Mouse (Mus musculus) spleen, postnatal 10 days (tissue): ENCODE measurements around the gene Gm20388.

Experiments
- DNase-seq, 2 experiments: peaks; one replicate each; pipeline ENCODE4 v3.0.0; 2021 to 2022; ENCODE audit warnings: low spot score in 2 of 2

The Gm20388 gene

GRCm38 (mm10) chr8:123758935-123759334, 3848.3 kb downstream of the Gm20388 start:
- no peak for DNase-seq

DNA sequence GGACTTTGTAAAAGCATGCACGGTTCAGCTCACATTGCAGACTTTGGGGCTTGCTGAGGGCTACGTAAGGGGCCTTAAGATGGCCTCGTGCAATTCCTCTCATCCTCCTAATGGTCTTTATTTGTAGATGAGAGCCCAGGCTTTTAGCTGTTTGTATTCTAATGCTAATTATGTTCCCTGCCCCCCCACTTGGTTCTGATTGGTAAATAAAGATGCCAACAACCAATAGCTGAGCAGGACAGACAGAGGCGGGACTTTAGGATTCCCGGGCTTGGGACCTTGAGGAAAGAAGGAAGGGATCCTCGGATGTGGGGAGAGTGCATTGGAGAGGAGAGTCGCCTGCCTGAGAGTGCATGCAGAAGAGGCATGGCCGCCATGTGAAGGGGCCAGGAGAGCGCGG, 3849.3 kb downstream of the Gm20388 start:
- no peak for DNase-seq

GRCm38 (mm10) chr8:123760579-123760978, 3849.9 kb downstream of the Gm20388 start:
- DNase-seq: no peak

DNA sequence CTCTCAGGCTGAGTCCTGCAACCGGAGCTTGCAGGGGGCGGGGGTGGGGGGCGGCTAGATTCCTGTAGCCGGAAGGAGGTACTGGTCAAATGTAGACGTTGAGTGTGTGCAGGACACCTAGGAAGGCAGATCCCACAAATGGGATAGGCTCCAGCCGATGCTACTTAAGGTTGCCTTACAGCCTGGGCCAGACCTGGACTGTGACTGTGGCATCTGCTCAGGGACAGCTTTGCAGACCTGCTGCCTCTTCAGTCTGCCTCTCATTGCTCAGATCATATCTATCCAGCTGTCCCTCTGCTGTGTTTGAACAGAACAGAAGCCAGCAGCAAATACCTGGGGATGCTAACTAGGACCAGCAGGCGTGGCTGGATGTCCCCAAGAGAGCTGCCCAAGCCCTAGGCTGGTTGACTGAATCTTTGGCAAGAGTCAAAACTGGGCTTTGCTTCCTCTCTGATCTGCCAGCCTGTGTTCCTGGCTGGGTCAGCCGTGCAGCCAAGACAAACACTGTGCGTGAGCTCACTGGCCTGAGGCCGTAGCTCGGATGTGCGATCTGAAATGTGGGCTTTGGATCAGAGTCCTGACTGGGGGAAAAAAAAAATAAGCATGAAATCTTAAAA, 3850.7 kb downstream of the Gm20388 start:
- no peak for DNase-seq

DNA sequence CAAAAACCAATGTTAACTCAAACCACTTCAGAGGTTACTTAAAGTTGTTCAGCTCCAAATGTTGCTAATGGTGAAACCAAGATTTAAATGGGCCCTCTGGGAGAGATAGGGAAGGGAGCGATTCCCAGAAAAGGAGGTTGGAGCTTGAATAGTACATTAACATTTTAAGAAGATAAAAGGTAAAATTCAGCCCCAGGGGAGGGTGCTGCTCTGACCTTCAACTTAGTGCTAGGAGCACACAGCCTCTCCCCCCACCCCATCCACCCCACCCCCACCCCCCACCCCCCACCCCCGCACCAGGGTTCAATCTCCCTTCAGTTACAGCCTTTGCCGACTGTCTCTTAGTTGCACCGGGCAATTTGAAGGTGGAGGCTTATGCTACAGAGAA, 3851.2 kb downstream of the Gm20388 start:
- DNase-seq: no peak

GRCm38 (mm10) chr8:123763355-123763754, 3852.7 kb downstream of the Gm20388 start:
- DNase-seq: no peak

- DNase-seq: no peak
These were observed 3854.0 kb downstream of the Gm20388 start for GRCm38 (mm10) chr8:123764671-123765070.

DNA sequence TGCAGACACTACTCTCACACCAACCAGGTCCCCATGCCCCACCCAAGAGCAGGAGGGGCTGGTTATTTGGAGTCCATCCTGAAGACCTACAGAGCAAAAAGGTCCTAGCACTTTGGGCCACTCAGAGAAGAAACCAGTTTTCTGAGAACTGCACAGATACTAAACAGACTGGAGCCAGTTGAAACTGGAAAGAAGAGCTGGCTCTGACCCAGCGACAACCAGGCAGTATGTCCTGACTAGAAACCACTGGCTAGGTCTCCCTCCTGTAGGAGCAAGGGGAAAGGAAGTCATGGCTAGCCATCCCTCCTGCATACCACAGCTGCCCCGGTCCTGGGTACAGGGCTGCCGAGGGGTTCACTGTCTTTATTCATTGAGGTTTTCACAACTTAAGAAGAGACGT, 3855.9 kb downstream of the Gm20388 start:
- DNase-seq: no peak

DNA sequence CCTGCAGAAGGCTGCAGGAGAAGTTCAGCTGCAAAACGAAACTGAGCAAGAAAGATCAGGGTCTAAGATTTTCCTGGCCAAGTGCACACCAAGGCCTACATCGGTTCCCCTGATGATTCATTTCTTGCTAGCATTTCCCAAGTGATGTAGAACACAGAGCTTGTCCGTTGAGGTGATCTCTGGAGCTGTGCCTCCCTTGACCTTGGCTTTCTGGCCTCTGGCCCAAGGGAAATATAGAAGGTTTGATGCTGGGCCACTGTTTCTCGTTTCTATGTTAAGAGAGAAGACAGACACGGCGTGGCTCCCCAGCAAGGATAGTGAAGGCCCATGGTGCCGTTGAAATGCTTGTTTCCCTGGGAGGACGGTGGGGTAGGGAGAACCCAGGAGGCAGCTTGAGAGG, 3857.2 kb downstream of the Gm20388 start:
- no peak for DNase-seq

DNA sequence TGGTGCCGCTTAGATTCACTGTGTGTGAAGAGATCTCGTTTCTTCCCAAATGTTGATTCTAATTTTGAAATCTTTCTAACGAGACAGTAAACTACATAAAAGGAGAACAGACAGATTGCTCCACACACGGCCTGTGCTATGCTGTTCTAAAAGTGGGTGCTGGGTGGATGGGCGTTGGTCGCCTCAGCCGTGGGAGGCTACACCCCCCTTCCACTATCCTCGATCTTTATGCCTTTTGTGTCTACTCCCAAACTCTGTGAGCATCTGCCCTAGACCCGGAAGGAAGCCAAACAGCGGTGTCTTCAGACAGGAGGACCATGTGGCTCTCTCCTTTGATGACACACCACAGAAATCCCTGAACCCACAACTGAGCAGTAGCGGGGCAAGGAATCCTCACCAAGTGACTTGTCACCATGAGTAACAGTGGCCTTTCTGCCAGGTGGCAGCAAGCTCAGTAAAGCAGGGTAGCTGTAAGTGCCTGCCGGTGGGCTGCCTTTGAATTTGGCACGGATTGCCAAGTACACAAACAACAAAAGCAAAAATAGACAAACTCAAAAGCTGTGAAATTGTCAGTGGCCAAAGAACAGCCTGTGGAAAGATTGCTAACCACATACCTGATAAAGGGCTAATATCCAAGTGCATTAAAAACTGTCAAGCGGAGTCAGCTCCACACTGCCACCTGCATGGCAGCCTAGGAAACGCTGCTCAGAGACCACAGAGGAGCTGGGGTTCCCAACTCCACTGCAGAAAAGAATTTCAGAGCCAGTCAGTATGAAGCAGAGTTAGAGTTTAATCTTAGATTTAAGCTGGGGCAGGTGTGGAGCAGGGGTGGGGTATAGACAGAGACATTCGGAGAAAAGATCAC, 3858.1 kb downstream of the Gm20388 start:
- DNase-seq: peak in 1 of 2 experiments; percentile 38

DNA sequence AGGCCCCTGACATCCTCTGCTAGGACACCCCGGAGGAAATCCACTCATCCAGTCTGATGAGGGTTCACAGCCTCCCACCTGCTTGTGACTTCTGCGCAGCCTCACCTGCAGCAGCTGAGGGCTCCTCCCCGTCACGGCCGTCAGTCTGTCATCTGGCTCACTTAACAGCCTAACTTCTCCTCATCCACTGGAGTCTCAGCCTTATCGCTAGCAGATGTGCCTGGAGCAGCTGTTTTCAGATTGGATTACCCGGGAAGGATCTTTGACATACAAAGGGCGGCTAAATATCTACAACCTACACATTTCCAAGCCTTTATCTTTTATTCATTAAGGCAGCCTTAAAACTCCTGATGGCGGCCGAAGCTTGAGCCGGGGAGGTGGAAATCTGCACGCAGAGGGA, 3862.8 kb downstream of the Gm20388 start:
- DNase-seq: no peak

DNA sequence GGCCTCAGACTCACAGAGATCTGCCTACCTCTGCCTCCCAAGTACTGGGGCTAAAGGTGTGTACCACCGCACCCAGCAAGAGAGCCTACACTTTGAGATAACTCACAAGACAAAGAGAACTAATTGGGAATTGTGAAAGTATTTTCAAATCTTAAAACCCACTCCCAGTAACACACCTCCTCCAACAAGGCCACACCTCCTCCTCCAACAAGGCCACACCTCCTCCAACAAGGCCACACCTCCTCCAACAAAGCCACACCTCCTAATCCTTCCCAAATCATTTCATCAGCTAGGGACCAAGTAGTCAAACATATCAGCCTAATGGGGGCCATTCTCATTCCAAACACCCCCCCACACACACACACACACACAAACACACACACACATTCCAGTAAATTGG, 3863.8 kb downstream of the Gm20388 start:
- DNase-seq: no peak

DNA sequence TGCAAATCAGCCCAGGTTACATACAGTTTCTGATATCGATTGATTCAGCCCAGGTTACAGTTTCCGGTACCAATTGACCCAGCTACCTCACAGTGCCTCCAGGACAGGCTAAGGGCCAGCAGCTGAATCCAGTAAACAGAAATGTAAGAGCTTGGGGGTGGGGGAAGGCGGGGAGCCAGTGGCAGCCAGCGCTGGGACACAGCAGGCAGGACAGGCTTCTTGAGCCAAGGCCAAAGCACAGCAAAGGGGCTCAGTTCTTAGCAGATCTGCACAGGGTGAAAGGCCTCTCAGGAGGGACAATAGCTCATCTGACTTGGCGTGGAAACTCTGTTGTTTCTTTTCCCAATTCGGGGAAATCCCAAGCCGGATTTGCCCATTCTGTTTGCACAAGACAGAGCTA, 3866.7 kb downstream of the Gm20388 start:
- no peak for DNase-seq

GRCm38 (mm10) chr8:123780471-123780870, 3869.8 kb downstream of the Gm20388 start:
- no peak for DNase-seq

GRCm38 (mm10) chr8:123781256-123781655, 3870.6 kb downstream of the Gm20388 start:
- DNase-seq: no peak

GRCm38 (mm10) chr8:123783525-123784249, 3873.0 kb downstream of the Gm20388 start:
- peak in 1 of 2 experiments; percentile 62 for DNase-seq

GRCm38 (mm10) chr8:123786166-123786565, 3875.5 kb downstream of the Gm20388 start:
- DNase-seq: no peak

DNA sequence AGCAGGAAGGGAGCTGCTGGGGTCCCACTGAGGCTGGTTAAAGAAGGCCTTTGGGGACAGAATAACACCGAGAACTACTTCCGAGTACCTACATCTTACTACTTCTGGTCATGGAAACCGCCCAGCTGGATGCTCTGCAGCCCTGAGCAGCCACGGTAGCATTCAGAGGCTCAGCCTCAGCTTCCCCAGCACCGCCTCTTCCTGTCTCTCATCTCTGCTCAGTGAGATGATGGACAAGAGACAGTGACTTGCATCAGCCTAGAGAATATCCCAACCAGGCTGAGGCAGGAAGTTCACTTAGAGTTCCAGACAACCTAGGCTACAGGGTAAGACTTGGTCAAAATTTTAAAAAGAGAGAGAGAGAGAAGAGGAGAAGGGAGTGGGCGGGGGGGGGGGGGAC, 3876.0 kb downstream of the Gm20388 start:
- DNase-seq: no peak

- no peak for DNase-seq
These were observed 3876.7 kb downstream of the Gm20388 start for GRCm38 (mm10) chr8:123787254-123787897.

- no peak for DNase-seq
These were observed 3878.0 kb downstream of the Gm20388 start for GRCm38 (mm10) chr8:123788416-123789170.

DNA sequence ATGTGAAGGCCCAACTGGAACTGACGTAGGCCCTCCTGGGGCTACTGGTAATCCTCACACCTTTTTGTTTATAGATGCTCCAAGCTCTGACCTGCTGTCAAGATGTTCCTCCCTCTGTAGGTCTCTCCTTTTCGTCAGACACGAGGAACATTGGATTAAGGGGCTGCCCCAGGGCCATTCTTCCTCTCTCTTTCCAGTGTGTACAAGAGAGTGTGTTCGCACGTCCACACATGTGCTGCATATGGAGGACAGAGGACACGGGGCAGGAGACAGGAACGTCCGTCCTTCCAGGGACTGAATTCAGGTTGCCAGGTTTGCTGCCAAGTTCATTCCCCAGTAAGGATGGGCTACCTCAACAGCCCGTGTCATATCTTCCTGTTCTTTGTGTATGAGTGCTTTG, 3878.8 kb downstream of the Gm20388 start:
- no peak for DNase-seq
